Mouse (Mus musculus): Measurements from ENCODE around the gene Zscan2.

Zscan2 gene

DNA sequence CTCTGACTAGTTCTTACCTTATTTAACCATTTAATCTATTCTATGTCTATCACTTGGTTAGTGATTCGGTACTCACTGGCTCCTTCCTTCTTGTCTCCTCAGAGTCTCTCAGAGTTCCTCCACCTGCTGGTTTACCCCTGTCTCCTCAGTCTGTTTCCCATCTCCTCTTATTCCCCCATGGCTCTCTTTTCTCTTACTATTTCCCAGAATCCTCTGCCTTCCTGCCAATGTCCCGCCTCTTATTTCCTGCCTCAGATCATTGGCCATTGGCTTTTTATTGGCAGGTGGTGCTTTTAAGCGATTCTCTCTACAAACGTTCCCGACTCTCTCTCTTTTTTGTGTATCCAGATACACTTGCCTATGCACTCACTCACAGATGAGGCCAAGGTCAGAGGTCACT is 14.0 kb upstream of the Zscan2 start:
- H3K9me3 ChIP-seq (ENCODE audit: low read length) = no peaks in the 10 kb centered on the region
- H3K4me3 ChIP-seq (replicated peaks; ENCODE audit: low read length) = peak overlapping the region; percentile 81
- no peaks in the 10 kb centered on the region for H3K27me3 ChIP-seq (ENCODE audit: insufficient read depth, low read length)
- H3K4me1 ChIP-seq (replicated peaks; ENCODE audit: low read depth, low read length) = peaks cover 42% of the 10 kb centered on the region
- peaks cover 9% of the 10 kb centered on the region for H3K36me3 ChIP-seq (ENCODE audit: insufficient read depth, low read length)
- no peak for TF ChIP-seq NANOG (IDR thresholded peaks at IDR 0.05; ENCODE audit: borderline replicate concordance, low read length)
- no peak for TF ChIP-seq CTCF (conservative IDR thresholded peaks at IDR 0.05; ENCODE audit: low read length)

DNA sequence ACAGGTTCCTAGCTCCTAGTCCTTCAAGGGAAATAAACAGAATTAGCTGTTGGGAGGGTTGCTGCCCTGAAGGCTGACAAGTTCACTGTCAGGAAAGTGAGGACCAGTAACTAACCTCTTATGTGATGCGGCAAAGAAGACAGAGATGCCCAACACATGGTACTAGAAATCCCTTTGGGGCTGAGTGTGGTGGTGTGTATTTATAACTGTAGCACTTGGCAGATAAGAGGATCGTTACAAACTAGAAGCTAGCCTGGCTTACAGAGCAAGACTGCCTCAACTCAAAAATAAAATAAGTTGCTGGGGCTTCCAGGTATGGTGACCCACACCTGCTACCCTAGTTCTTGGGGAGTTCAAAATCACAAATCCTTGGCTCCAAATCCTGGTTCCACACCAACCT is 11.5 kb upstream of the Zscan2 start:
- Histone ChIP-seq H3K4me1 (replicated peaks; ENCODE audit: low read depth, low read length) (peaks cover 22% of the 10 kb centered on the region), H3K36me3 (ENCODE audit: insufficient read depth, low read length) (peaks cover 7% of the 10 kb centered on the region), H3K4me3 (replicated peaks; ENCODE audit: low read length) (no peak overlapping the region), H3K9me3 (ENCODE audit: low read length) (no peaks in the 10 kb centered on the region), H3K27me3 (ENCODE audit: insufficient read depth, low read length) (no peaks in the 10 kb centered on the region)
- TF ChIP-seq POU5F1 (IDR thresholded peaks at IDR 0.05; ENCODE audit: borderline replicate concordance, low read length) (no peak), NANOG (IDR thresholded peaks at IDR 0.05; ENCODE audit: borderline replicate concordance, low read length) (no peak), CTCF (conservative IDR thresholded peaks at IDR 0.05; ENCODE audit: low read length) (no peak)

DNA sequence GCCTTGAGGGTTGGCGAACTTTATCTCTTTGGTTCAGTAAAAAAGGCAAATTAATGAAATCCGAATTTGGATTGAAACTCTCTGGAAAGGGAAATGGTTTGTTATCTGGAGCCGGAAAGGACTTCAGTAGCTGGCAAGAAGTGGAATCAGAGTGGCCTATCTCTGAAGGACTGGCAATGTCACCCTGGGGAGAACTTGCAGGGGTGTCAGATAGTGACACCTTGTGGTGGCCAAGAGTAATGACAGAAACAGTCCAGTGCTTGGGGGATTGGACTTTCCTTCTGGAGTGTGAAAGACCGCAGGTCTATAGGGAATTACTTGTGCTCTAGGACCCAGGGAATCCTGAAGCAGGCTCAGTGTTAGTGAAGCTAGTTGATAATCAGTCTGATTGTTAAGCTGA is 11.0 kb upstream of the Zscan2 start:
- H3K27me3 ChIP-seq (ENCODE audit: insufficient read depth, low read length) = no peaks in the 10 kb centered on the region
- peaks cover 2% of the 10 kb centered on the region for H3K36me3 ChIP-seq (ENCODE audit: insufficient read depth, low read length)
- TF ChIP-seq NANOG (IDR thresholded peaks at IDR 0.05; ENCODE audit: borderline replicate concordance, low read length) (no peak), CTCF (conservative IDR thresholded peaks at IDR 0.05; ENCODE audit: low read length) (peak; percentile 79), POU5F1 (IDR thresholded peaks at IDR 0.05; ENCODE audit: borderline replicate concordance, low read length) (no peak)
- peaks cover 18% of the 10 kb centered on the region for H3K4me1 ChIP-seq (replicated peaks; ENCODE audit: low read depth, low read length)
- no peaks in the 10 kb centered on the region for H3K9me3 ChIP-seq (ENCODE audit: low read length)
- no peak overlapping the region for H3K4me3 ChIP-seq (replicated peaks; ENCODE audit: low read length)

DNA sequence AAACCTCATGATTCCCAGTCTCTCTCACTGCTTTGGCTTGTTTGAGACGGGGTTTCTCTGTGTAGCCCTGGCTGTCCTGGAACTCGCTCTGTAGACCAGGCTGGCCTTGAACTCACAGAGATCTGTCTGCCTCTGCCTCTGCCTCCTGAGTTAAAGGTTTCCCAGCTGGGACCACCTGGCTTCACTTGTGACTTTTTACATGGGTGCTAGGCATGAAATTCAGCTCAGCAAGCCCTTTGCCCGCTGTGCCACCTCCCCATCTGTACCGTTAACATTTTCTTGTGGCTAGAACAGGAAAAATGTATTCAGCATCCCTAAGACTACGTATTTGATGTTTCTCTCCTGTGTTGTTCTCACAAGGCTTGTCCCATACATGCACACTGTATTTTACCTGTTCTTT is 10.2 kb upstream of the Zscan2 start:
- TF ChIP-seq POU5F1 (IDR thresholded peaks at IDR 0.05; ENCODE audit: borderline replicate concordance, low read length) (no peak), NANOG (IDR thresholded peaks at IDR 0.05; ENCODE audit: borderline replicate concordance, low read length) (no peak), CTCF (conservative IDR thresholded peaks at IDR 0.05; ENCODE audit: low read length) (no peak)
- Histone ChIP-seq H3K9me3 (ENCODE audit: low read length) (no peaks in the 10 kb centered on the region), H3K4me1 (replicated peaks; ENCODE audit: low read depth, low read length) (peaks cover 14% of the 10 kb centered on the region), H3K36me3 (ENCODE audit: insufficient read depth, low read length) (no peaks in the 10 kb centered on the region), H3K27me3 (ENCODE audit: insufficient read depth, low read length) (no peaks in the 10 kb centered on the region), H3K4me3 (replicated peaks; ENCODE audit: low read length) (no peak overlapping the region)

DNA sequence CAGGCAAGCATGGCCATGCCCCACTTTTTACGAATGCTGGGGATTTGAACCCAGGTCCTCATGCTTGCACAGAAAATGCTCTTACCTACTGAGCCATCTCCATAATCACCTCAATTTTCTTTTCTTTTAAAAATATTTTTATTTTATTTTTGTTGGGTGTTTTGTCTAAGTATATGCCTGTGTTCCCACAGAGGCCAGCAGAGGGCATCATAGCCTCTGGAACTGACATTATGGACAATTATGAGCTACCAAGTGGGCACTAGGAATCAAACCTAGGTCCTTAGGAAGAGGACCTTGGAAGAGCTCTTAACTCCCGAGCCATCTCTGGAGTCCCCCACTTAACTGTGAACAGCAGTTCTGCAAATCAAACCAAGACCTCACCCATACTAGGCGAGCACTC is 7.5 kb upstream of the Zscan2 start:
- Histone ChIP-seq H3K9me3 (ENCODE audit: low read length) (no peaks in the 10 kb centered on the region), H3K27me3 (ENCODE audit: insufficient read depth, low read length) (no peaks in the 10 kb centered on the region), H3K4me1 (replicated peaks; ENCODE audit: low read depth, low read length) (peaks cover 8% of the 10 kb centered on the region), H3K4me3 (replicated peaks; ENCODE audit: low read length) (no peak overlapping the region), H3K36me3 (ENCODE audit: insufficient read depth, low read length) (no peaks in the 10 kb centered on the region)
- TF ChIP-seq NANOG (IDR thresholded peaks at IDR 0.05; ENCODE audit: borderline replicate concordance, low read length) = no peak
- no peak for TF ChIP-seq POU5F1 (IDR thresholded peaks at IDR 0.05; ENCODE audit: borderline replicate concordance, low read length)
- peak; percentile 66 for TF ChIP-seq CTCF (conservative IDR thresholded peaks at IDR 0.05; ENCODE audit: low read length)

DNA sequence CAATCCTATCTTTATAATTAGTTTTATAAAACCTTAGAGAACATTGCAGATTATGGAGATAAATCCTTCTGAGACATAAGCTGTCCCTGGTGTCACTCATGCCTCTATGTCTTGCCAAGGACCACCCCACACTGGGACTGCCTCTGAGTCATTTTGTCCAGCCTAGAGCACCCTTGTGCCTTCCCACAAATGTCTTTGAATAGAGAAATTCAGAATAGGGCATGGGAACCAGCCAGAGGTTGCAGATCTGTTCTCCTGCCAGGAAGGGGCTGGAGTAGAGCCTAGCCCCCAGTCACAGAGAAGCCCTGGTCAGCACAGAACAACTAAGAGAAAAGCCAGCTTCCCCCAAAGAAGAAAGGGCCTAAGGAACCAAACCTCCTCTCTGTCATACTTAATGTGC is 5.4 kb upstream of the Zscan2 start:
- H3K9me3 ChIP-seq (ENCODE audit: low read length) = no peaks in the 10 kb centered on the region
- no peaks in the 10 kb centered on the region for H3K36me3 ChIP-seq (ENCODE audit: insufficient read depth, low read length)
- H3K4me1 ChIP-seq (replicated peaks; ENCODE audit: low read depth, low read length) = peaks cover 15% of the 10 kb centered on the region
- H3K4me3 ChIP-seq (replicated peaks; ENCODE audit: low read length) = no peak overlapping the region
- no peaks in the 10 kb centered on the region for H3K27me3 ChIP-seq (ENCODE audit: insufficient read depth, low read length)
- TF ChIP-seq CTCF (conservative IDR thresholded peaks at IDR 0.05; ENCODE audit: low read length) (no peak), POU5F1 (IDR thresholded peaks at IDR 0.05; ENCODE audit: borderline replicate concordance, low read length) (no peak), NANOG (IDR thresholded peaks at IDR 0.05; ENCODE audit: borderline replicate concordance, low read length) (no peak)

DNA sequence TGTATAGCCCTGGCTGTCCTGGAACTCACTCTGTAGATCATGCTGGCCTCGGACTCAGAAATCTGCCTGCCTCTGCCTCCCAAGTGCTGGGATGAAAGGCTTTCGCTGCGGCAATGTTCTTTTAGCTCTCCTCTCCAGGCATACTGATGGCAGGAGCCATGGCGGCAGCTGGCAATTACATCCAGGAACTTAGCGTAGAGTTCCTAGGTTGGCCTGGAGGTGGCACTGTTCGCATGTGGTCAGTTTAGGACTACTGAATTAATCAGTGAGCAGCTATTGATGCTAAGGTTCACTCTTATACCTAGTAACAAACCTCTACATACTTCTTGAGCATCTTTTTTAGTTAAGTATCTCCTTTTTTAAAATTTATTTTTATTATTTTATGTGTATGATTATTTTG is 3.5 kb upstream of the Zscan2 start:
- Histone ChIP-seq H3K36me3 (ENCODE audit: insufficient read depth, low read length) (no peaks in the 10 kb centered on the region), H3K9me3 (ENCODE audit: low read length) (no peaks in the 10 kb centered on the region), H3K4me3 (replicated peaks; ENCODE audit: low read length) (no peak overlapping the region), H3K27me3 (ENCODE audit: insufficient read depth, low read length) (no peaks in the 10 kb centered on the region), H3K4me1 (replicated peaks; ENCODE audit: low read depth, low read length) (peaks cover 23% of the 10 kb centered on the region)
- TF ChIP-seq CTCF (conservative IDR thresholded peaks at IDR 0.05; ENCODE audit: low read length) (peak; percentile 74), POU5F1 (IDR thresholded peaks at IDR 0.05; ENCODE audit: borderline replicate concordance, low read length) (no peak)

DNA sequence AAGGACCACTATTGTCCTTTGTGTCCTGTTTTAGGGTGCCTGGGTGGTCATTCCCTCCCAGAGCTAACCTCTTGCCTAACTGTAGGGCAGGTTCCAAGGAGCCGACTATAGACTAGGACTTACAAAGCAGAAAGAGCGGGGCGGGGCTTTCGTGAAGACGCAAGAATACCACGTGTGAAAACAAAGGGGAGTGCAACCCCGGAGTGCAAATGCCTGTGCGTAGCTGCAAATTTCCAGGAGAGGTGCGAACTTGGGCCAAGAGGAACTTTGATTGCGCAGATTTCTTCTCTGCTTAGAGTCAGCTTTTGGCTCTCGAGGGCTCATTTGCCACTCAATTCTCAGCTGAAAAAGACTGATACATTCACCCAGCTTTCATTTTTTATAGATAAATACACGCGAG is 493 bp upstream of the Zscan2 start:
- TF ChIP-seq CTCF (conservative IDR thresholded peaks at IDR 0.05; ENCODE audit: low read length) = no peak
- TF ChIP-seq NANOG (IDR thresholded peaks at IDR 0.05; ENCODE audit: borderline replicate concordance, low read length) = no peak
- TF ChIP-seq POU5F1 (IDR thresholded peaks at IDR 0.05; ENCODE audit: borderline replicate concordance, low read length) = no peak
- H3K9me3 ChIP-seq (ENCODE audit: low read length) = no peaks in the 10 kb centered on the region
- peaks cover 37% of the 10 kb centered on the region for H3K4me1 ChIP-seq (replicated peaks; ENCODE audit: low read depth, low read length)
- no peaks in the 10 kb centered on the region for H3K27me3 ChIP-seq (ENCODE audit: insufficient read depth, low read length)
- no peaks in the 10 kb centered on the region; the same call in 1 of the 2 replicates for H3K36me3 ChIP-seq (ENCODE audit: insufficient read depth, low read length)
- H3K4me3 ChIP-seq (replicated peaks; ENCODE audit: low read length) = peak overlapping the region; percentile 94

DNA sequence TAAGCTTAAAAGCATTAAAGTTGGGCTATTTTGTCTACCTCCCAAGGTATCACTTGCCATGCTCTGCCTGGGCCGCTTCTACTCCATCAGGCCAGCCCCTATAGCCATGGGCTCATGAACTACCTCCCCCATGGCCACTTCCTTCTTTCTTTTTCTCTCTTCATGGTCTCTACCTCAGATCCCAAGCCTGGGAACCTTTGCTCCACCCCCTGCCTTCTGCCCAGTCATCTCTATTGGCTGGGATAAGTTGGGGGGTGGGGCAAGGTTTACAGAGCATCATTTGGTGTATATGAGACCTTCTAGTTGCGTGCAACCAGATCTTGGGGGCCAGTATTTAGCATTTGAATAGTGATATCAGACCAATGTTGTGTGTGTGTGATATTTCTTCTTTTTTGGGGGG is 1.8 kb downstream of the Zscan2 start:
- Histone ChIP-seq H3K27me3 (ENCODE audit: insufficient read depth, low read length) (no peaks in the 10 kb centered on the region), H3K9me3 (ENCODE audit: low read length) (no peaks in the 10 kb centered on the region), H3K4me3 (replicated peaks; ENCODE audit: low read length) (no peak overlapping the region), H3K4me1 (replicated peaks; ENCODE audit: low read depth, low read length) (peaks cover 29% of the 10 kb centered on the region), H3K36me3 (ENCODE audit: insufficient read depth, low read length) (no peaks in the 10 kb centered on the region; the same call in 1 of the 2 replicates)
- TF ChIP-seq CTCF (conservative IDR thresholded peaks at IDR 0.05; ENCODE audit: low read length) (no peak), NANOG (IDR thresholded peaks at IDR 0.05; ENCODE audit: borderline replicate concordance, low read length) (no peak), POU5F1 (IDR thresholded peaks at IDR 0.05; ENCODE audit: borderline replicate concordance, low read length) (no peak)
